Mouse (Mus musculus): ENCODE data around the gene Abr.

Gene Abr

DNA sequence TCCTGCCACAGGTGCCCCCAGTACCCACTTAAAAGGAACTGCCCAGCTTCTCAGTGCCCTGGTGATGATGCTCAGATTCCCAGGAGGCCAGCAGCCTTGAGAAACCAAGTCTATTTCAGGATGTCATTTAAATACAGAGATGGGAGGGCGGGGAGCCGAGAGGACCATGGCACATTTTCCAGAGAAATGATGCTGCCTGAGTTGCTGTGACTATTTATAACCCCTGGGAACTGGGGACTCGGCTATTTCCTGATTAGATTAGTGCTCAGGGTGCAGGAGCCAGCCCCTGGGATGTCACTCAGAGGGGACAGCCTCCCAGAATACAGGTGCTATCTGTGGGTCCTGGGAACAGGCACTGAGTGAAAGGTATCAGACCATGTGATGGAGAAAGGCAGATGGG is 194.3 kb downstream of the Abr start:
- in situ Hi-C loops (cut with MseI, MboI): no loop called here

DNA sequence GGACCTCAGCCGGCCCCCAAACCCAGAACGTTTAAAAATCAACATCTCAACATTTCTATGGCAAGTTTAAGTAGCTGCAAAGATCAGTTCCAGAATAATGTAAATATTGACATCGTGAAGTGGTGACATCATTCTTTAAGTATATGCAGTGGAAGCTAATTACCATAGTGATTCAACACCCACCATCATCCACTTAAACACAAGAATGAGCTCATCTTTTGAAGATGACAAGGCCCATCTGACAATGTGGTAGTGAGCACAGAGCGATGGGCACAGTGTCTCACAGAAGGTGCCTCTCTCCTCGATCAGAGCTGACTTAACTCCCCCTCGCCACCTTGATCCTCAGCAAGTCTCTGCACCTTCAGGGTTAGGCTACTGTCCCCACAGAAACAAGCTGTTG is 196.4 kb downstream of the Abr start:
- in situ Hi-C loops (cut with MseI, MboI): no loop called here

DNA sequence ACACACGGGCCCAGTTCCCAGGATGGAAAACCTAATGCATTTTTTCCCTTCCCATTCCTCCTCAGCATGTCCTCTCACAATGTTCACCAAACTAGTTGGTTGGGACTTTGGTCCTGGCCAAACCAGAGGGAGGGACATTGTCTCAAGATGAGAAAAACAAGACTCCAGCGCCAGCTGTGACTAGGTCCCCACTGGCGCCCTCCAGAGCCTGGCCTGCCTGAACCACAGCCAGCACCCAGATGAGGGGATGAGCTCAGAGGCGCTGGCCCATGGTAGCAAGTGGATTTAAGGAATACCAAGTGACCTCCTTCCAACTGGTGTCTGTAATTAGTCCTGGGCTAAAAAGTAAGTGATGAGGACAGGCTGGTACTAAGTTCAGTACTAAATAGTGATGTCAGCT is 201.2 kb downstream of the Abr start:
- in situ Hi-C loops (cut with MseI, MboI): no loop called here

GRCm38 (mm10) chr11:76419179-76419578 is 202.9 kb downstream of the Abr start:
- in situ Hi-C loops (cut with MseI, MboI): loop anchor here in 1 of 2 experiments (5.0 kb wide), 1 partner anchor 38 kb away; no protein-coding TSS in a partner anchor

- in situ Hi-C loops (cut with MseI, MboI): loop anchor here in 1 of 2 experiments (5.0 kb wide), 1 partner anchor 39 kb away; no protein-coding TSS in a partner anchor
These were observed 203.7 kb downstream of the Abr start for GRCm38 (mm10) chr11:76418423-76418822.

GRCm38 (mm10) chr11:76415985-76416384 is 206.1 kb downstream of the Abr start:
- in situ Hi-C loops (cut with MseI, MboI): loop anchor here in 1 of 2 experiments (5.0 kb wide), 1 partner anchor 41 kb away; no protein-coding TSS in a partner anchor

GRCm38 (mm10) chr11:76415001-76415400 is 207.1 kb downstream of the Abr start:
- in situ Hi-C loops (cut with MseI, MboI): loop anchor here in 1 of 2 experiments (5.0 kb wide), 1 partner anchor 42 kb away; no protein-coding TSS in a partner anchor

GRCm38 (mm10) chr11:76413202-76413601 is 208.9 kb downstream of the Abr start:
- in situ Hi-C loops (cut with MseI, MboI): no loop called here

DNA sequence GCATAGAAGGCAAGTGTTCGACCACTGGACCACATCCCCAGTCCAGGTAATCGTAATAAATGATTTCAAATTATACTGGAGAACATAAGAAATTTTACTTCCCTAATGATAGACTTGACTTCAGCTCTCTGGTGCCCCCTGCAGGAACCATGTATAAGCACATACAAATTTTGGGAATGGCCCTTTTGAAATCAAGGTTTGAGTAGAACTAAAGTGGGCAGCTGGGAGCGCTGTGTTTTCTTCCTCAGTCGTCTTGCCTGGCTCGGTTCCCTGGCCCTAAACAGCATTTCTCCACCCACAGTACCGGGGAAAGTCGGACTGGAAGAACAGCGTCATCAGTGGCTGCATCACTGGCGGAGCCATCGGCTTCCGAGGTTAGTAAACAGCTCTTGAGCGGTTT is 211.3 kb downstream of the Abr start:
- in situ Hi-C loops (cut with MseI, MboI): no loop called here

GRCm38 (mm10) chr11:76406702-76407583 is 215.2 kb downstream of the Abr start, which contains the start of gene Timm22:
Gene Timm22, plus strand, starts transcription at chr11:76406952.
- in situ Hi-C loops (cut with MseI, MboI): no loop called here

GRCm38 (mm10) chr11:76405626-76406264 is 216.4 kb downstream of the Abr start:
- in situ Hi-C loops (cut with MseI, MboI): no loop called here

GRCm38 (mm10) chr11:76405113-76405512 is 217.0 kb downstream of the Abr start:
- in situ Hi-C loops (cut with MseI, MboI): no loop called here

DNA sequence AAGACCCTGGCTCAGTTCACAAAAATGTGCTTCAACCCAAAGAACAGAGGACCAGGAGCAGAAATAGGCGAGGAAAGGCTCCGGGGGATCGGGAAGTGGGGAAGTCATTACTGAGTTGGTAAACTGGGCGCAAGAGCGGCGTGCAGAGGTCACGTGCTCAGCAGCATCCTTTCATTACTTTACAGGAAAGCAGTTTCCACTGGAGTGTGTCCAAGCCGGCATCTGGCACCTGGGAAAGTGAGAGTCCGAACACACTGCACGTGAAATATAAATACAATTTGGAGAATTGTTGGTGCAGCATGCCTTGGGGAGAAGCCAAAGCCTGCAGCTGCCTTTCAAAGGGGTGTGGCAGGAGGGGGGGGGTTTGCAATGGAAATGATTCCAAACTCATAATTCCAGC is 220.7 kb downstream of the Abr start:
- in situ Hi-C loops (cut with MseI, MboI): loop anchor here in 1 of 2 experiments (5.0 kb wide), 1 partner anchor 149 kb away; no protein-coding TSS in a partner anchor

- in situ Hi-C loops (cut with MseI, MboI): loop anchor here (5.0 kb wide), 1 partner anchor 147 kb away; no protein-coding TSS in a partner anchor
These were observed 222.4 kb downstream of the Abr start for GRCm38 (mm10) chr11:76399587-76400330.

DNA sequence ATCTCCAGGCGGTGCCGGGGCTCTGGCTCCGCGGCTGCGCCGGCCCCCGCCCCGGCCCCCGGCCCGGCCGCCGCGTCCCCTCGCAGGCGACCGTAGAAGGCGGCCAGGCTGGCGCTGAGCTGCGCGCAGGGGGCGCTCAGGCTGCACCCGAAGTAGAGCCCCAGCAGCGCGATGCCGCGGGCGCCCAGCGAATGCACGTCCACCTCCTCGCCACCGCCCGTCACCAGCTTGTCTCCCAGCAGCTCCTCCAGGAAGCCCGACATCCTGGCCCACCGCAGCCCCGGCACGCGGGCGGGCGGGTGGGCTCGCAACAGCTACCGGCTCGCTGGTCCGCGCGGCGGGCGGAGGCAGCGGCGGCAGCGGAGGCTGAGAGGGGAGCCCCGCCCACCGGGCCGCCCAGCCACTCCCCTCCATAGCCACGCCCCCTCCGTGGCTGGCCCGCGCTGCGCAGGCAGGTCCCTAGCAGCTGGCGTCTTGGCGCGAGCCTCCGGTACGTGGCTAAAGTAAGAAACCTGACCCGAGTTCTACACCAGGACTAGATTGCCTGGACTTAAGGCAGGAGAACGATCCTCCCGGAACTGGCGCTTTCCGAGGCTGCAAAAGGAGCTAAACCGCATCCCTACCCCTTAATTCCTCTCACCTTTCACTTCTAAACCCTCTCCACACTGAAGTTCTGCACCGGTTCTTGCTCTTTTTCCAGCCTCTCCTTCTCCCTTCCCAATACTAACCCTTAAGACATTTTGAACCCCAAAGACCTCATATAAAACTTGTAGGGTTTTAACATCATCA is 223.1 kb downstream of the Abr start, which contains the start of gene Nxn:
Nxn (minus strand) TSS at position 343 of the 789 bp plus-strand sequence.
- in situ Hi-C loops (cut with MseI, MboI): loop anchor here in 1 of 2 experiments (5.0 kb wide), 1 partner anchor 147 kb away; no protein-coding TSS in a partner anchor

DNA sequence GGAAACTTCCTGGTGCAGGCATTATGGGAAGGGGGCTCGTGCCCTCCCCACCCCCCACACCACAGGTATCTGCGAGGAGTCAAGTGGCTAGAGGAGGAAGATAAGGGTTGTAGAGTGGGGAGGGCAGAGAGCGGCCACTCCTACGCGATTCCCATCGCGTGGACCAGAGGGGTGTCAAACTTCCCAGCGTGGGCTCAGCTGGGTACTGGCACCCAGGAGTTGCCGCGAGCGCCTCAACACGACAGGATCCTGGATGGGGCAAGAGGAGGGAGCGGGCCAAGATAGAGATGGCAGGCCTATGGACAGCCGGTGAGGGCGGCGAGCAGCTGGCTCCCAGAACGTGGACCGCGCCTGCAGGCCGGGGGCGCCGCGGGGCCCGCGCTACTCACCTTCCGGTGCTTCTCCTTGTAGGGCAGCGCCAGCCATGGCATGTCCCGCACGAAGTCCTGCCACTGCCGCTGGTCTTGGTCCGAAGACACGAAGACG is 223.8 kb downstream of the Abr start:
- in situ Hi-C loops (cut with MseI, MboI): loop anchor here in 1 of 2 experiments (5.0 kb wide), 1 partner anchor 146 kb away; no protein-coding TSS in a partner anchor

- in situ Hi-C loops (cut with MseI, MboI): loop anchor here in 1 of 2 experiments (5.0 kb wide), 1 partner anchor 145 kb away; no protein-coding TSS in a partner anchor
These were observed 224.3 kb downstream of the Abr start for GRCm38 (mm10) chr11:76397650-76398311.

- in situ Hi-C loops (cut with MseI, MboI): no loop called here
These were observed 229.1 kb downstream of the Abr start for GRCm38 (mm10) chr11:76392996-76393395.

DNA sequence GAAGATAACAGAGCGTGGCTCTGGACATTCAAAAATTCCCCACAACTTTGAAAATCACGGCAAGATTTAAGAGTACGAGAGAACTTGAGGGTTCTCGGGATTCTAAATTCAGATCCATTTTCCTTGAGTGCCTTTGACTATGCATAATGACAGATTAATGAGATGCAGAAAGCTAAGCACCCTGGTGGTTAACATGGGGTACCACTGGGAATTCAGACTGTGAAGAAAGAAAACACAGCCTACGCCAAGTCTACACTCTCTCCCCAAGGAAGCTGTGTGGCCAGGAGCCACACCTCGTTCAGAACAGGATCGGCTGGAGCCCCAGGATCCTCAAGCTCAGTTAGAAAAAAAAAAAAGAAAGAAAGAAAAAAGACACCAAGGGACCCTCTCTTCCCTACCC is 229.6 kb downstream of the Abr start:
- in situ Hi-C loops (cut with MseI, MboI): no loop called here

- in situ Hi-C loops (cut with MseI, MboI): no loop called here
These were observed 233.4 kb downstream of the Abr start for GRCm38 (mm10) chr11:76388711-76389110.

Measured in mouse trophoblast stem cell (cell line).